Mouse (Mus musculus): ENCODE data around the gene Gm21833. TPM values are rescaled to one million over a fixed set of nuclear protein-coding genes. Genes with fewer than 3 reads are reported as not detected.

The Gm21833 gene
- not detected for polyA plus RNA-seq (2017; shearing (Covaris generic))

DNA sequence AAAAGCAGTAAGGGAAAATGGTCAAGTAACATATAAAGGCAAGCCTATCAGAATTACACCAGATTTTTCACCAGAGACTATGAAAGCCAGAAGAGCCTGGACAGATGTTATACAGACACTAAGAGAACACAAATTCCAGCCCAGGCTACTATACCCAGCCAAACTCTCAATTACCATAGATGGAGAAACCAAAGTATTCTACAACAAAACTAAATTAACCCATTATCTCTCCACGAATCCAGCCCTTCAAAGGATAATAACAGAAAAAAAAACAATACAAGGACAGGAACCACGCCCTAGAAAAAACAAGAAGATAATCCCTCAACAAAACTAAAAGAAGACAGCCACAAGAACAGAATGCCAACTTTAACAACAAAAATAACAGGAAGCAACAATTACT, at the start of gene Gm21833:
TSS of gene Gm21833 (plus strand) at position 301 of the 400 bp plus-strand sequence.

